ENCODE assay signal across 29 mouse cellular contexts in the genomic region with DNA sequence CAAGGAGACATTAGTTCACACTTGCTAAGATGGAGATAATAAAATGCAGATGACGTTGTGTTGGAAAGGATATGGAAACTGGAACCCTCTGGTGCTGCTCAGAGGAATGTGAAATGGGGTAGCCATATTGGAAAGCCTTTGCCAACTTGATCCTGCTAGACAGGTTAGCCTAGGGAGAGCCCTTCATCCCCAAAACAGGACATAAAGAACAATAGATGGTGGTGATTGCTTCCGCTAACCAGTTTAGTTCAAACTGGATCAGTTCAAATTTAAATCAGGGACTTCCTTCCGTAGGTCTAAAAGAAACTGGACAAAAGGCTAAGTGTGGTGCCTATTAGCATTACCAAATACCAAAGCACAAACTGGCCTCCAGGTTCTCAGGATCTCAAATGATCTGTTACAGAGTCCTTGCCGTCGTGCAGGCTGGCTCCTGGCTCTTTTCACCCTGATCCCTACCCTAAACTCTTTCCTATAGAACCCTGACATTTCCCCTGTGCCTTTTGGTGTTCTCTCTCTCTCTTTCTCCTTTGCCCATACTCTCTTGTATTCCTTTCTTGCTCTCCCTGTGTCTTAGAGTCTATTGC. TPM values are rescaled to one million over a fixed set of nuclear protein-coding genes. Genes with fewer than 3 reads are reported as not detected.
DNase-seq lines count a peak whose midpoint lies in the region; ATAC-seq lines count a peak whose summit lies in the region.
"Had no signal": no experiment of that assay in that cellular context is flagged by ENCODE, and none has a peak within 500 bp of the region (broad histone marks: within the 10 kb centered on the region; RNA-seq: fewer than 3 reads in every experiment).

No protein-coding gene starts in this region.

- no peak overlapping the region for H3K4me3 ChIP-seq in midbrain, embryonic 11.5 days (ENCODE audit: low read depth, low read length)
- H3K4me3 ChIP-seq in midbrain, embryonic 15.5 days: no peak overlapping the region
- H3K4me3 ChIP-seq in brown adipose tissue, adult 24 weeks (ENCODE audit: insufficient read depth, low read depth, low read length): no peak overlapping the region
- H3K4me3 ChIP-seq: forebrain, embryonic 10.5 days; forebrain, embryonic 13.5 days; hindbrain, embryonic 10.5 days; hindbrain, embryonic 13.5 days; intestine, embryonic 15.5 days had no signal

- no peak for ATAC-seq in midbrain, embryonic 11.5 days (ENCODE audit: low FRiP score)
- no peak for ATAC-seq in midbrain, embryonic 15.5 days (replicated peaks)
- ATAC-seq in megakaryocyte-erythroid progenitor cell, adult 5-6 weeks (replicated peaks; ENCODE audit: low FRiP score, low TSS enrichment, poor library complexity, severe bottlenecking): no peak
- ATAC-seq: forebrain, embryonic 13.5 days; forebrain, embryonic 16.5 days; hindbrain, embryonic 16.5 days; intestine, embryonic 15.5 days; Patski had no signal

- 76% methylated on average over 5 of the region's 5 CpGs for WGBS in midbrain, embryonic 11.5 days
- 80% methylated on average over 5 of the region's 5 CpGs for WGBS in midbrain, embryonic 15.5 days

- peaks cover 5% of the 10 kb centered on the region for H3K4me1 ChIP-seq in midbrain, embryonic 11.5 days (ENCODE audit: control insufficient read depth, insufficient read depth, low read length)
- peaks cover 13% of the 10 kb centered on the region for H3K4me1 ChIP-seq in midbrain, embryonic 15.5 days
- peaks cover 3% of the 10 kb centered on the region; the same call in 1 of the 2 replicates for H3K4me1 ChIP-seq in brown adipose tissue, adult 24 weeks (ENCODE audit: control insufficient read depth, insufficient read depth, insufficient read length, low read length)

- no peak overlapping the region for H3K27ac ChIP-seq in midbrain, embryonic 11.5 days (ENCODE audit: low read depth, low read length)
- no peak overlapping the region for H3K27ac ChIP-seq in midbrain, embryonic 15.5 days
- H3K27ac ChIP-seq in brown adipose tissue, adult 24 weeks (replicated peaks; ENCODE audit: low read depth, low read length): peak overlapping the region; percentile 83
- H3K27ac ChIP-seq: forebrain, embryonic 10.5 days; forebrain, embryonic 13.5 days; hindbrain, embryonic 10.5 days; hindbrain, embryonic 13.5 days; intestine, embryonic 15.5 days had no signal

- no peaks in the 10 kb centered on the region for H3K36me3 ChIP-seq in midbrain, embryonic 11.5 days (ENCODE audit: control insufficient read depth, insufficient read depth, low read length)
- no peaks in the 10 kb centered on the region for H3K36me3 ChIP-seq in midbrain, embryonic 15.5 days (replicated peaks)
- H3K36me3 ChIP-seq: hindbrain, embryonic 13.5 days; intestine, embryonic 15.5 days had no signal

- H3K27me3 ChIP-seq in midbrain, embryonic 11.5 days (ENCODE audit: control insufficient read depth, insufficient read depth, low read length): no peaks in the 10 kb centered on the region
- no peaks in the 10 kb centered on the region for H3K27me3 ChIP-seq in midbrain, embryonic 15.5 days (replicated peaks)
- H3K27me3 ChIP-seq: CH12.LX; forebrain, embryonic 13.5 days; hindbrain, embryonic 13.5 days; intestine, embryonic 15.5 days; Patski had no signal

- DNase-seq in midbrain, embryonic 11.5 days (ENCODE audit: low spot score, missing footprints): peak; percentile 39
- peak; percentile 98 for DNase-seq in R1 (ENCODE audit: low read depth, low spot score)
- no peak for DNase-seq in layer of hippocampus, adult 8-10 months (ENCODE audit: low spot score in 2 of 2)
- DNase-seq: adrenal gland, postnatal 10 days; adrenal gland, postnatal 36 days; B cell, adult 2 months; cerebellum, adult 11 months; cerebellum, adult 2 months; cerebellum, adult 9-11 months; cerebellum, postnatal 36 days; embryo, embryonic 11 days; gastrocnemius, postnatal 10 days; gastrocnemius, postnatal 36 days; heart, postnatal 36 days; kidney, adult 11 months had no signal

- H3K9ac ChIP-seq in midbrain, embryonic 11.5 days (ENCODE audit: low read length): no peak overlapping the region
- H3K9ac ChIP-seq in midbrain, embryonic 15.5 days: no peak overlapping the region
- H3K9ac ChIP-seq: forebrain, embryonic 13.5 days; hindbrain, embryonic 13.5 days; intestine, embryonic 15.5 days had no signal

- H3K9me3 ChIP-seq in midbrain, embryonic 11.5 days (ENCODE audit: control insufficient read depth, low read length): no peaks in the 10 kb centered on the region; the same call in 1 of the 2 replicates
- H3K9me3 ChIP-seq in midbrain, embryonic 15.5 days: no peaks in the 10 kb centered on the region
- H3K9me3 ChIP-seq: G1E; hindbrain, embryonic 10.5 days; hindbrain, embryonic 13.5 days; intestine, embryonic 15.5 days had no signal

- no peak overlapping the region for H3K4me2 ChIP-seq in midbrain, embryonic 11.5 days
- H3K4me2 ChIP-seq in midbrain, embryonic 15.5 days: no peak overlapping the region
- H3K4me2 ChIP-seq: forebrain, embryonic 13.5 days; heart, embryonic 11.5 days; hindbrain, embryonic 13.5 days; intestine, embryonic 15.5 days had no signal

RNA-seq across cellular contexts. Expression of a gene that starts 3.2 kb away (rescaled TPM):
- 75.2 and 83.0 TPM in 2 replicates for polyA plus RNA-seq in midbrain, embryonic 11.5 days (2014; fragmentation: Nextera tagmentation; extraction: Ambion mirVana)
- 75.1 and 75.3 TPM in 2 replicates for polyA plus RNA-seq in midbrain, embryonic 15.5 days (2015; fragmentation: Nextera tagmentation; extraction: Ambion mirVana)
- polyA plus RNA-seq in brown adipose tissue, adult 24 weeks (2012; ENCODE audit: insufficient read depth, insufficient read length, missing spikeins): 9.6 TPM in 2 replicates
- total RNA-seq in layer of hippocampus, adult 8-10 months (2022): 10 to 100 TPM; 32.6 to 39.8 (median 35.6) TPM
- total RNA-seq in megakaryocyte-erythroid progenitor cell, adult 5-6 weeks (2014; fragmentation: Nextera tagmentation): 24.2 and 28.9 TPM in 2 replicates
- total RNA-seq in megakaryocyte-erythroid progenitor cell, adult 5-6 weeks (2017): 47.7 and 49.1 TPM in 2 replicates

Comparison
In these comparisons a context has a peak if more than half of its experiments do, and no peak if none do; other contexts are left out.
1. DNase-seq: peak in midbrain, embryonic 11.5 days (single experiment) and R1 (single experiment); none in layer of hippocampus, adult 8-10 months (0 of 2).